Mouse (Mus musculus) CD8-positive naive resting alpha-beta T cell, adult 57 days (primary cell): ENCODE data around the gene Tmem206. TPM values are rescaled to one million over a fixed set of nuclear protein-coding genes. Genes with fewer than 3 reads are reported as not detected.

Source experiments
- total RNA-seq: library from RNA; stranded (reverse); gene quantifications from one replicate; pipeline ENCODE4 v1.2.4, GENCODE M21; 2023

The Tmem206 gene
- total RNA-seq = 10.3 TPM

GRCm38 (mm10) chr1:191325726-191326232 is at the start of gene Tmem206:
Gene Tmem206 (plus strand): TSS chr1:191325912.

DNA sequence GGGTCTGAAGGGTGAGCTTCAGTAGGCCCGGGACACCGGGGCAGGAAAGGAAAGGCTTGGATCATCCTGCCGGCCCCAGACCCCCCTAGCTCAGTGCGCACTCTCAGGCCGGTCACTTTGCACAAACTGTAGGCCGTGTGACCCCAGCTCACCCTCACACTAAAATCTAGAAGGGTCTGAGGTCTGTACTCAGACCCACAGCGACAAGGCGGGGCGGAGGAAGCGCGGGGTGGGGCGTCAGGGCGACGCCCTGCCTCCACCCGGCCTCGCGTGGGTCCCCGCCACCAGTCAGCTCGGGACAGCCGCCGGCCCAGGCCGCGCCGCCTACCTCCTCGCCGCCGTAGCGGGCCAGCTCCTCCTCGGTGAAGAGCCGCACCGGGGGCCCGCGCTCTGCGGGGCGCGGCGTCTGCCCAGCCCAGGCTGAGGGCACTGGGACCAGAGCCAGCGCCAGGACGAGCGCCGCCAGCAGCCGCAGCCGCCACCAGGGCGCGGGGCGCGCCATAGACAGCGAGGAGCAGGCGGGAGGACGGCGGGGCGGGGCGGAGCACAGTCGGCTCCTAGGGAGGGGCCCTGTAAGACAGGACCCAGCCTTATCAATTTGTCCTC is 8.0 kb upstream of the Tmem206 start, which contains the start of gene Nenf:
Gene Nenf (minus strand): TSS at position 604 of the 606 bp plus-strand sequence.

Other genes starting within 250 kb of the Tmem206 start
- gene Batf3, start 228.1 kb upstream of the Tmem206 start, total RNA-seq = 2.0 TPM
- gene Fam71a, start 161.1 kb upstream of the Tmem206 start, total RNA-seq = 0.37 TPM
- gene Atf3, start 107.9 kb upstream of the Tmem206 start, total RNA-seq = 28.8 TPM
- gene Nenf, start 7.7 kb upstream of the Tmem206 start, total RNA-seq = 12.7 TPM
- gene Ppp2r5a, start 77.4 kb downstream of the Tmem206 start, total RNA-seq = 339 TPM
- gene Dtl, start 249.6 kb downstream of the Tmem206 start, total RNA-seq = 3.3 TPM
- 48.0 TPM for gene Ints7, start 249.7 kb downstream of the Tmem206 start, total RNA-seq